In the genomic region with DNA sequence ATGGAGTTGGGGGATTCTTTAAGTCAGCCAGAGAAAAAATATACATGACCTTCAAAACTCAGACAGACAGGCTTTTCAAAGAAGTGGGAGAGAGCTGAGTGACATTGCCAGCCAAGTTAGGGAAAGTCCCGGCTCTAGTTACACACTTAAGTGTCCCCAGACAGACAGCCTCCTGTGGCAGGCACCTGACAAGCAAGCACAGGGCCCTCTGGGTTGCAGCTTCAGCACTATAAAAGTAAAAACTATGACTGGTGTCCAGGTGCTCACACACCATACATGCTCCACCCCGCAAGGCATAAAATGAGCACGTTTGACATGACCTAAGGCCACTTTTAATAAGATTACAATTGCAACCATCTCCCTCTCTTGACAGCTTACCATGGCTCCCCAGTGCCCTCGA, we compare ENCODE assay signal across 14 mouse cellular contexts. TPM values are rescaled to one million over a fixed set of nuclear protein-coding genes. Genes with fewer than 3 reads are reported as not detected.
A peak's percentile ranks its signal among the peaks of the same experiment; 100 is the strongest.
DNase-seq lines count a peak whose midpoint lies in the region; ATAC-seq and TF ChIP-seq lines count a peak whose summit lies in the region.
"Had no signal": no experiment of that assay in that cellular context is flagged by ENCODE, and none has a peak within 500 bp of the region (broad histone marks: within the 10 kb centered on the region; RNA-seq: fewer than 3 reads in every experiment).

No protein-coding gene starts in this region.

- no peak overlapping the region for H3K4me2 ChIP-seq in forebrain, embryonic 16.5 days (ENCODE audit: low read length)
- no peak overlapping the region for H3K4me2 ChIP-seq in forebrain, embryonic 14.5 days (ENCODE audit: low read length)
- H3K4me2 ChIP-seq in heart, postnatal 0 days (ENCODE audit: low read depth, low read length), result no peak overlapping the region
- H3K4me2 ChIP-seq: limb, embryonic 13.5 days had no signal

- no peak for TF ChIP-seq CTCF in heart, postnatal 0 days (IDR thresholded peaks at IDR 0.05; ENCODE audit: low read depth)
- no peak for TF ChIP-seq CTCF in thymus, adult 2 months (IDR thresholded peaks at IDR 0.05; ENCODE audit: borderline replicate concordance, control insufficient read depth, extremely low read depth, insufficient read depth, low read length, poor library complexity)

- H3K27me3 ChIP-seq in forebrain, embryonic 16.5 days (replicated peaks; ENCODE audit: control insufficient read depth, insufficient read depth, low read length), result no peaks in the 10 kb centered on the region
- no peaks in the 10 kb centered on the region for H3K27me3 ChIP-seq in forebrain, embryonic 14.5 days (replicated peaks; ENCODE audit: control insufficient read depth, insufficient read depth, low read length)
- H3K27me3 ChIP-seq in heart, postnatal 0 days (ENCODE audit: control insufficient read depth, insufficient read depth, low read length), result no peaks in the 10 kb centered on the region
- no peaks in the 10 kb centered on the region for H3K27me3 ChIP-seq in thymus, adult 2 months (ENCODE audit: control insufficient read depth, insufficient read depth, low read length)
- H3K27me3 ChIP-seq: limb, embryonic 13.5 days; Patski had no signal

- TF ChIP-seq POLR2A in thymus, adult 2 months (IDR thresholded peaks at IDR 0.05; ENCODE audit: control insufficient read depth, extremely low read depth, insufficient read depth, low read length, poor library complexity), result no peak

- no peak overlapping the region for H3K9ac ChIP-seq in forebrain, embryonic 16.5 days (replicated peaks; ENCODE audit: low read depth, low read length)
- no peak overlapping the region for H3K9ac ChIP-seq in forebrain, embryonic 14.5 days (ENCODE audit: low read length)
- H3K9ac ChIP-seq in heart, postnatal 0 days (replicated peaks; ENCODE audit: low read depth, low read length), result peak overlapping the region; percentile 31; the same call in 1 of the 2 replicates
- H3K9ac ChIP-seq: limb, embryonic 13.5 days had no signal

- peak; percentile 7; the same call in 1 of the 2 replicates for ATAC-seq in forebrain, embryonic 16.5 days
- ATAC-seq in forebrain, embryonic 14.5 days, result no peak
- peak; percentile 18; the same call in 1 of the 2 replicates for ATAC-seq in heart, postnatal 0 days (ENCODE audit: insufficient read depth, low read depth)
- ATAC-seq: Patski had no signal

- no peaks in the 10 kb centered on the region for H3K36me3 ChIP-seq in forebrain, embryonic 16.5 days (ENCODE audit: control insufficient read depth, insufficient read depth)
- peaks cover 5% of the 10 kb centered on the region; the same call in 1 of the 2 replicates for H3K36me3 ChIP-seq in forebrain, embryonic 14.5 days (ENCODE audit: control insufficient read depth, insufficient read depth, low read length)
- 0 out of 2 replicates have a peak, but pooled peaks cover 9% of the 10 kb centered on the region for H3K36me3 ChIP-seq in heart, postnatal 0 days (replicated peaks; ENCODE audit: control insufficient read depth, insufficient read depth, low read length)
- peaks cover 2% of the 10 kb centered on the region for H3K36me3 ChIP-seq in thymus, adult 2 months (ENCODE audit: control insufficient read depth, insufficient read depth, low read length)

- H3K4me1 ChIP-seq in forebrain, embryonic 16.5 days (replicated peaks; ENCODE audit: control insufficient read depth, insufficient read depth, low read length), result no peaks in the 10 kb centered on the region
- H3K4me1 ChIP-seq in forebrain, embryonic 14.5 days (ENCODE audit: control insufficient read depth, insufficient read depth, low read length), result no peaks in the 10 kb centered on the region
- peaks cover 11% of the 10 kb centered on the region for H3K4me1 ChIP-seq in heart, postnatal 0 days (ENCODE audit: control insufficient read depth, insufficient read depth)
- H3K4me1 ChIP-seq in thymus, adult 2 months (replicated peaks; ENCODE audit: control insufficient read depth, insufficient read depth, low read length), result peaks cover 4% of the 10 kb centered on the region

- H3K9me3 ChIP-seq in forebrain, embryonic 16.5 days (ENCODE audit: control insufficient read depth, low read length), result no peaks in the 10 kb centered on the region
- H3K9me3 ChIP-seq in forebrain, embryonic 14.5 days (replicated peaks; ENCODE audit: control insufficient read depth, low read length), result no peaks in the 10 kb centered on the region
- no peaks in the 10 kb centered on the region for H3K9me3 ChIP-seq in heart, postnatal 0 days (replicated peaks; ENCODE audit: control insufficient read depth, low read length)
- H3K9me3 ChIP-seq: limb, embryonic 13.5 days had no signal

- no peak overlapping the region for H3K4me3 ChIP-seq in forebrain, embryonic 16.5 days (replicated peaks; ENCODE audit: low read length)
- H3K4me3 ChIP-seq in forebrain, embryonic 14.5 days (ENCODE audit: low read depth, low read length), result no peak overlapping the region
- no peak overlapping the region for H3K4me3 ChIP-seq in heart, postnatal 0 days (ENCODE audit: low read depth, low read length)
- no peak overlapping the region for H3K4me3 ChIP-seq in thymus, adult 2 months (ENCODE audit: control insufficient read depth, insufficient read depth, low read length)
- H3K4me3 ChIP-seq: limb, embryonic 13.5 days had no signal

- 59% methylated on average over 4 of the region's 4 CpGs for WGBS in forebrain, embryonic 16.5 days
- 68% methylated on average over 4 of the region's 4 CpGs for WGBS in forebrain, embryonic 14.5 days
- WGBS in heart, postnatal 0 days, result 46% methylated on average over 4 of the region's 4 CpGs
- 69% methylated on average over 4 of the region's 4 CpGs for WGBS in thymus, adult 2 months

- no peak for TF ChIP-seq EP300 in heart, postnatal 0 days (IDR thresholded peaks at IDR 0.05; ENCODE audit: low read depth)

- H3K27ac ChIP-seq in forebrain, embryonic 16.5 days (ENCODE audit: low read length), result no peak overlapping the region
- H3K27ac ChIP-seq in forebrain, embryonic 14.5 days (ENCODE audit: low read depth, low read length), result no peak overlapping the region
- H3K27ac ChIP-seq in heart, postnatal 0 days (ENCODE audit: low read depth), result peak overlapping the region; percentile 80
- H3K27ac ChIP-seq in thymus, adult 2 months (ENCODE audit: control insufficient read depth, insufficient read depth, low read length), result peak overlapping the region; percentile 29; the same call in 1 of the 2 replicates
- H3K27ac ChIP-seq: limb, embryonic 13.5 days had no signal

- DNase-seq in forebrain, embryonic 14.5 days (ENCODE audit: low spot score), result no peak
- DNase-seq in heart, postnatal 0 days (ENCODE audit: low spot score), result no peak
- no peak for DNase-seq in heart, adult 8-10 months (ENCODE audit: low spot score)
- no peak for DNase-seq in thymus, adult 2 months
- no peak for DNase-seq in thymus, postnatal 25 days
- DNase-seq in retina, embryonic 14.5 days (ENCODE audit: low spot score), result no peak
- DNase-seq: lung, adult 2 months had no signal

RNA-seq across cellular contexts. Expression of a gene that starts 20.8 kb away (rescaled TPM):
- polyA plus RNA-seq in forebrain, embryonic 16.5 days (2015; fragmentation: Nextera tagmentation; extraction: Ambion mirVana), result 252 and 284 TPM in 2 replicates
- 214 TPM in 2 replicates for polyA plus RNA-seq in forebrain, embryonic 14.5 days (2014; fragmentation: Nextera tagmentation; extraction: Ambion mirVana)
- 36.1 and 46.5 TPM in 2 replicates for total RNA-seq in heart, postnatal 0 days (2014; rRNA removed; ENCODE audit: low replicate concordance)
- polyA plus RNA-seq in heart, postnatal 0 days (2015; fragmentation: Nextera tagmentation; extraction: Ambion mirVana), result 82.8 and 83.4 TPM in 2 replicates
- total RNA-seq in heart, adult 8-10 months (2022), result 10 to 100 TPM; 42.0 to 48.4 (median 43.4) TPM
- polyA plus RNA-seq in thymus, adult 2 months (2012; rRNA removed), result 167 and 183 TPM in 2 replicates

RNA-seq across cellular contexts. Expression of a gene that starts 41.1 kb away (rescaled TPM):
- polyA plus RNA-seq in forebrain, embryonic 16.5 days (2015; fragmentation: Nextera tagmentation; extraction: Ambion mirVana), result 124 and 129 TPM in 2 replicates
- polyA plus RNA-seq in forebrain, embryonic 14.5 days (2014; fragmentation: Nextera tagmentation; extraction: Ambion mirVana), result 87.4 and 92.9 TPM in 2 replicates
- total RNA-seq in heart, postnatal 0 days (2014; rRNA removed; ENCODE audit: low replicate concordance), result 30.1 and 45.4 TPM in 2 replicates
- 32.0 and 37.1 TPM in 2 replicates for polyA plus RNA-seq in heart, postnatal 0 days (2015; fragmentation: Nextera tagmentation; extraction: Ambion mirVana)
- 10 to 100 TPM; 18.4 to 23.2 (median 21.9) TPM for total RNA-seq in heart, adult 8-10 months (2022)
- 52.1 and 62.5 TPM in 2 replicates for polyA plus RNA-seq in thymus, adult 2 months (2012; rRNA removed)

RNA-seq across cellular contexts. Expression of a gene that starts 44.5 kb away (rescaled TPM):
- polyA plus RNA-seq in forebrain, embryonic 16.5 days (2015; fragmentation: Nextera tagmentation; extraction: Ambion mirVana), result 16.5 and 25.7 TPM in 2 replicates
- polyA plus RNA-seq in forebrain, embryonic 14.5 days (2014; fragmentation: Nextera tagmentation; extraction: Ambion mirVana), result 24.8 and 31.0 TPM in 2 replicates
- 0.15 and 3.0 TPM in 2 replicates for total RNA-seq in heart, postnatal 0 days (2014; rRNA removed; ENCODE audit: low replicate concordance)
- 8.4 and 10.0 TPM in 2 replicates for polyA plus RNA-seq in heart, postnatal 0 days (2015; fragmentation: Nextera tagmentation; extraction: Ambion mirVana)
- total RNA-seq in heart, adult 8-10 months (2022), result 1 to 10 TPM; 5.4 to 8.3 (median 7.5) TPM
- 13.6 and 19.8 TPM in 2 replicates for polyA plus RNA-seq in thymus, adult 2 months (2012; rRNA removed)

RNA-seq across cellular contexts. Expression of a gene that starts 47.1 kb away (rescaled TPM):
- not detected in 2 replicates for polyA plus RNA-seq in forebrain, embryonic 16.5 days (2015; fragmentation: Nextera tagmentation; extraction: Ambion mirVana)
- not detected in 2 replicates for polyA plus RNA-seq in forebrain, embryonic 14.5 days (2014; fragmentation: Nextera tagmentation; extraction: Ambion mirVana)
- not detected in 2 replicates for total RNA-seq in heart, postnatal 0 days (2014; rRNA removed; ENCODE audit: low replicate concordance)
- not detected in 2 replicates for polyA plus RNA-seq in heart, postnatal 0 days (2015; fragmentation: Nextera tagmentation; extraction: Ambion mirVana)
- total RNA-seq in heart, adult 8-10 months (2022), result not detected
- not detected in 2 replicates for polyA plus RNA-seq in thymus, adult 2 months (2012; rRNA removed)
- total RNA-seq: adrenal gland, adult 18-20 months; hematopoietic stem cell, adult 5-6 weeks; left cerebral cortex, adult 18-20 months had no signal
- polyA plus RNA-seq: embryonic facial prominence, embryonic 11.5 days; limb, embryonic 13.5 days; lung, adult 2 months; Patski had no signal

RNA-seq across cellular contexts. Expression of a gene that starts 47.9 kb away (rescaled TPM):
- not detected in 2 replicates for polyA plus RNA-seq in forebrain, embryonic 16.5 days (2015; fragmentation: Nextera tagmentation; extraction: Ambion mirVana)
- not detected in 2 replicates for polyA plus RNA-seq in forebrain, embryonic 14.5 days (2014; fragmentation: Nextera tagmentation; extraction: Ambion mirVana)
- not detected in 2 replicates for total RNA-seq in heart, postnatal 0 days (2014; rRNA removed; ENCODE audit: low replicate concordance)
- not detected in 2 replicates for polyA plus RNA-seq in heart, postnatal 0 days (2015; fragmentation: Nextera tagmentation; extraction: Ambion mirVana)
- total RNA-seq in heart, adult 8-10 months (2022), result 1 to 10 TPM in 3 of 4 experiments, under 1 TPM in 1; 0.90 to 3.5 (median 2.2) TPM
- polyA plus RNA-seq in thymus, adult 2 months (2012; rRNA removed), result 0.77 and 0.78 TPM in 2 replicates
- total RNA-seq: adrenal gland, adult 18-20 months; hematopoietic stem cell, adult 5-6 weeks; left cerebral cortex, adult 18-20 months had no signal
- polyA plus RNA-seq: embryonic facial prominence, embryonic 11.5 days; limb, embryonic 13.5 days; Patski had no signal

Comparison
In these comparisons a context has a peak if more than half of its experiments do, and no peak if none do; other contexts are left out.
1. H3K27ac ChIP-seq: peak in heart, postnatal 0 days (single experiment) and thymus, adult 2 months (single experiment); none in forebrain, embryonic 16.5 days (single experiment) and forebrain, embryonic 14.5 days (single experiment).